Mouse (Mus musculus) cerebellum, adult 2 months (tissue): ENCODE data around the gene Hdc.

Experiments
- CTCF ChIP-seq: fragments of 200-500 bp; IDR thresholded peaks from 2 replicates; pipeline ENCODE4 v1.5.1; 2011; ENCODE audit warnings: low read depth, mild to moderate bottlenecking, control low read depth, low read length, moderate library complexity, borderline replicate concordance; ENCODE audit not compliant: insufficient read depth
- POLR2A ChIP-seq: fragments of 200-500 bp; IDR thresholded peaks from 2 replicates; pipeline ENCODE4 v1.6.1; 2011; ENCODE audit warnings: low read length, control low read depth, borderline replicate concordance; ENCODE audit not compliant: insufficient read depth

DNA sequence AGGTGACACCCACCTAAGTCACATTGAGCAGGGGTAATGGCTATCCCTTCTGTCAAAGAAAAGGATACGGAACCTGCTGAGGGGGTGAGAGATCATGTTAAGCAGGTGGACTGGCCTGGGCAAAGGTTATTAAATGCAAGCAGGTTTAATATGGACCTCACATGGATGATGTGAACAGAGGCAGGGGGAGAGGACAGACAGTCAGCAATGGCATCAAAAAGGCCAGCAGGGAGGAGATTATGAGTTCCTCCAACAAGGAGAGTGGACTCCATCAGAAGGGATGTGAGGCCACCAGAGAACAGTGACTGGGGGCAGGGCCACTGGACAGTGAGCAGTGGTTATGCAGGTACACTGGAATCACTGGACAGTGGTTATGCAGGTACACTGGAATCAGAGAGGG lies 59.0 kb downstream of the Hdc start:
- TF ChIP-seq POLR2A (no peak), CTCF (no peak)
